Mouse (Mus musculus) spleen, embryonic (tissue): ENCODE results near the gene Rhoh.

Source experiments
- CTCF ChIA-PET: fragments of 350-600 bp; sonication (Branson Sonifier 250); formaldehyde crosslinking; loops from one replicate; lab custom pipeline; 2022; lab: Charles Lee

Gene Rhoh

DNA sequence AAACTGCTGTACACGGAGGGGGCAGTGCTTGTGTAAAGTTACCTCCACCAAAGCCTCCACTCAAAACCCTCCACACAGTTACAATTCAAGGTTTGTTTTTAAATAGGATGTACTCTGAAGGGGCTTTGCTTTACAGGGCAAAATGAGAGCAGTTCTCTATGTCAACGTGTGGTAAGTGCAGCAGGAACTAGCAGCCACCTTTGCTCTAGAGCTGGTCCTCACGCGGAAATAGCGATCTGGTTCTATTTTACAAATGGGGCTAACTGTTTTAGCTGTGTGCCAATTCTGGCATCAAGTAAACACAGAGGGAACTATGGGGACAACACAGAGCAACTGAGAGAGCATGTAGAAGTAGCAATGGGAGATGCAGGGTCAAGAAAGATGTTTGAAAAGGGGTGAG is 27.1 kb downstream of the Rhoh start:
- CTCF ChIA-PET = no interaction called here

DNA sequence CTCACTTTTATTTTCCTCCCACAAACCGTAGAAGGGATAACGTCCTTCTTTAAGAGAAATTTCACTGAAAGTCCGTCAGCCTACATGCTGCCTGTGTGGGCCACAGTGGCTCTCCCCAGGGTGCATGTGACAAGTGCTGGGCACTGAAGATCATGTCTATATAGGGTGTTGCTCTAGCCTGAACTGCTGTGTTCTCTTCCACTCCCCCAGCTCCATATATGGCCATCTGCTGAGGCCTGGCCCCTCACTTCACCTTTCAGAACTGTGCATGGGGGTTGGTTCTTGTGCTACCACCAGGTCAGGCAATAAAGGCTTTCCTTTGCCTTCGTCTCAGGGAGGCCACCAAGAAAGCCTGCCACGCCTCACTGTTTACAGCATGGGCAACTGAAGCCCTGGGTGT is 28.0 kb downstream of the Rhoh start:
- CTCF ChIA-PET = interaction anchor here (0.6 kb wide), 1 partner anchor 19 kb away, joined by 3 read pairs; no protein-coding TSS in a partner anchor

DNA sequence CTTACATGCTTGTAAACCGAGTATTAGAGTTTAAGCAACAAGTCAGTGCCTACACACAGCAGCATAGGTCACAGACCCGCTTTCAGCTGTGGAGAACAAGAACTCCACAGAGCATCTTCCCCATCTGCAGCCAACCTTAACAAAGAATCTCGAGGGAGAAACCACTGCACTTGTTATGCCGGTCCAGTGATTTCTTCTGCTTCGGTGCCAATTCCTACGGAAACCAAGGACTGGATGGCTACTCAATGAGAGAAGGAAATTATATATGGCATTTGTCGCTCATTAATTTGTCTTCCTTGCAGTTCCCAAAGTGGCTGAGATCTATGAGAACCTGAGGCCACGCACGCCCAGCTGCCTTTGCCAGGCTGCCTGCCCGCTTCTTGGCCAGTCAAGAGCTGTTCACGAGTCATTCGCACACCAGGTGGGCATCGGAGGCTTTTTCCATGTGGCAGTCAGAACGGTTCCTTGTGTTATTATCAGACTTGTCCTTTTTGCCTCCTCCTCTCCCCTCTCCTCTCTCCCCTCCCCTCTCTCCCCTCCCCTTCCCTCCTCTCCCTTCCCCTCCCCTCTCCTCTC is 30.3 kb downstream of the Rhoh start:
- CTCF ChIA-PET = interaction anchor here (0.6 kb wide), 1 partner anchor 61 kb away, joined by 4 read pairs; no protein-coding TSS in a partner anchor

DNA sequence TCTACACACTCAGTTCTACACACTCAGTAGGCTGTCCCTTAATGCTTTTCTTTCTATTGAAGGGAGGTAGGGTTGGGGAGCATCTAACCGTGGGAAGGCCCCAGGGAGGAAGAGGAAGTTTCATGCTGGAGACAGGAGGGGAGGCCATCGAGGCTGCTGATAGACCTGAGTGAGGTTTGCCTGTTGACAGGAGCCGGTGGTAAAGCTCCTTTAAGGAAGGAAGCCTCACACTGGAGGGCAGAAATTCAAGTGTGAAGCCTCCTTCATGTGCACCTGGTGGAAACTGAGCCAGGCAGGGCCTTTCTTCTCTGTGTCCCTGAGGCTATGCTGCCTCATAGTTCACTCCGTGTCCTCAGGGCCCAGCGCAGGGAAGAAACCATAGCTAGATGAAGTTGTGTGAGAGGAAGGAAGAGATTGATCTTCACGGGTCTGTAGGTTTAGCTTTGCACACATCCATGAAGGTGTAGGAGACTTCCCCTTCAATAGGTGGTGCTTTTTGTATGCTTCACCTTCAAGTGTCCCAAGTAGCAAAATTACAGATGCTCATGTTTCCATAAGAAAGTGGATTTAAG is 34.2 kb downstream of the Rhoh start:
- CTCF ChIA-PET = interaction anchor here (0.7 to 0.8 kb wide), 2 partner anchors 16 to 888 kb away, joined by 3 read pairs; no protein-coding TSS in a partner anchor

DNA sequence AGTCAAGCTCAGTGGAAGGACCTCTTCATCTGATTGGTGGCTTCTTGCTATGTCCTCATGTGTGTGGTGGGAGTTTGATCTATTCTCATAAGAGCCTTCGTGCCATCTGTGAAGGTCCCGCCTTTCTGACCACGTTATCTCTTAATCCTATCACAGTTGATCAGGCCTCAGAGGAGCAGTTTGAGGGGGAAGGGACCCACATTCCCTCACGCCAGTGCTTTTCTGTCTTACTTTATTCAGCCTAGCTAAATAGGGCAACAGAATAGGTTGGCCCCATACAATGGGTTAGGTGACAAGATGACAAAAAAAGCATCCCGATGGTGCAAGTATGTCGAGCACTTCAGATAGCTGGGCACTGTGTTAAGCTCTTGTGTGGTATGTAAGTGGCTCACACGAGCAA is 34.8 kb downstream of the Rhoh start:
- CTCF ChIA-PET = interaction anchor here (0.8 kb wide), 1 partner anchor 889 kb away, joined by 3 read pairs; no protein-coding TSS in a partner anchor

DNA sequence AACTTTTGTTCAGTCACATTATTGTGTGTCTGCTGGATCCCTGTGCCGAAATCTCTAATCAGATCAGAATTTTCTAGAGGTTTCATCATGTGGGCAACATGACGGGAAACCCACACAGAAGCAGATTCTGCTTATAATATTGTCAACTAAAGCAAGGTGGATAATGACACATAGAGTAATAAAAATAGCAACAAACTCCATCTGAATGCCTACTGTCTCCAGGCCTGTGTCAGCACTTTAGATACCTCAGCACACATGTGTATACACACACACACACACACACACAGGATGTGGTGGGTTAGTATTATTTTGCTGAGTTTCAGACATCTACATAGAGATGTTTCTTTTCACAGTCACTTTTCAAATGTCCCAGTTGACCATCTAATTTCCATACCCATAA is 36.7 kb downstream of the Rhoh start:
- CTCF ChIA-PET = no interaction called here

DNA sequence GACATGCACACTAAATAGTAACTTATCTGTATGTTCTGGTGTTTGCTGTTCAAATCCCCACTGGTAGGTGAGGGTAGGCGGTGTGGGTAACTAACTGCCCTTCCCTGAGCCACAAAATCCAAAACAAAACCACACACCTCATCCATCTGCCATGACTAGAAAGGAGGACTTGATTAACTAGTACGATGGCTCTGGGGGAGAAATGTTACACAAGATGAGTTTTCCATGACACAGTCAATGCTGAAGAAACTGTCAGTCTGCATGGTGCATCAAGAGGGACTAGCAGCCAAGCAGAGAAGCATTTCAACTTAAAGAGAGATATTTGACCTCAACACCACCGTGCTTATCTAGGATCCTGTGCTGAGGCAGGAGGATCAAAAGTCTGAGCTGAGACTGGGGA is 37.7 kb downstream of the Rhoh start:
- CTCF ChIA-PET = interaction anchor here (0.6 kb wide), 1 partner anchor 9 kb away, joined by 4 read pairs; no protein-coding TSS in a partner anchor

DNA sequence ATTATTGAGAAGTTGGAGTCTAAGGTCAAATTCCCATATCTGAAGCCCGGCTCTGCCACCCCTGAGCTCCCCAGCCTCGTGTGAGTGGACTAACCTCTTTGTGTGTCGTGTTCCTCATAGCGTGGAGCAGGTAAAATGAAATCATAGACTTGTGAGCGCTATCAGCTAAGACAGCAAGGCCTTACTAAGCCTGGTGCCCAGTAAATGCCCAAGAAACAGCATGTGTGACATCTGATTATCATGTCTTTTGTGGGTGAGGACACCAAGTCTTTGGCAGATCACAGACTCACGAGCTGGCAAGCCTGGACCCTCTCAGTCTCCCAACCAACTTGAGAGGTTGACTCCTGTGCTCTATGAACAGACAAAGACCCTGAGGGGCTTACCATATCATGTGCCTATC is 39.1 kb downstream of the Rhoh start:
- CTCF ChIA-PET = no interaction called here

DNA sequence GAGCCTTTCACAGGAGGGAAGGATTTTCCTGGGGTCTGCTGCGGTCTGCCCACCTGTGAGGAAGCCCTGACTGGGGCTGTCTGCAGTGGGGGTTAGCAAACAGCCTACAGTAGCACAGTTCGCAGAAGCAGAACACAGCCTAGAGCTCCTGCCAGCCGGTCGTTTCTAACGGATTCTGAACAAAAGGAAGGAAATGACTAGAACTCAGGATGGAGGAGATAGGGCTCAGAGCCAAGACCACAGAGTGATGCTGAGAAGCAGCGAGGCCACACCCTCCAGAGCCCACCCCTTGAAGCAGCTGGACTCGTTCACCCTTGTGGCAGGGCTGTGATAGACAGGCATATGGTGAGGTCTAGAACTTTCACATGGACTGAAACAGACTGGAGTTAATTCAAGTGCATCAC is 39.9 kb downstream of the Rhoh start:
- CTCF ChIA-PET = no interaction called here

DNA sequence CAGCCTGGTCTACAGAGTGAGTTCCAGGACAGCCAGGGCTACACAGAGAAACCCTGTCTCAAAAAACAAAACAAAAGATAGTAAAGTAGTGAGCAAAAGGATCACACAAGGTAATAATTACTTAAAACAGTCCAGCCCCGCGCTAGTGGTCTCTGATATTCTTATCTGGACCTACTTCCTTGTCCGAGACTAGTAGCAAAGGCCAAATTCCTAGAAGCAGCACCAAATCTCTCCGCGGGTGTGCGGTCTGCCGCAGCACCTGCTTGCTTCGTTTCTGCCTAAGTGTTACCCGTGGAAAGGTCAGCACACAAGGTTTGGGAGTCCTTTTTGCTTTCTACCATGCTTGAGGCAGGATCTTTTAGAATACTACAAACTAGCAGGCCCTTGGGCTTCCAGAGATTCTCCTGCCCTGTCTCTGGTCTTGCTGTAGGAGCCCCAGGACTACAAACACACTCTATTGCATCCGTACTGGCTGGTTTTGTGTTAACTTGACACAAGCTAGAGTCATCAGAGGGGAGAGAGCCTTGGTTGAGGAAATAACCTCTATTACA is 40.9 kb downstream of the Rhoh start:
- CTCF ChIA-PET = no interaction called here

DNA sequence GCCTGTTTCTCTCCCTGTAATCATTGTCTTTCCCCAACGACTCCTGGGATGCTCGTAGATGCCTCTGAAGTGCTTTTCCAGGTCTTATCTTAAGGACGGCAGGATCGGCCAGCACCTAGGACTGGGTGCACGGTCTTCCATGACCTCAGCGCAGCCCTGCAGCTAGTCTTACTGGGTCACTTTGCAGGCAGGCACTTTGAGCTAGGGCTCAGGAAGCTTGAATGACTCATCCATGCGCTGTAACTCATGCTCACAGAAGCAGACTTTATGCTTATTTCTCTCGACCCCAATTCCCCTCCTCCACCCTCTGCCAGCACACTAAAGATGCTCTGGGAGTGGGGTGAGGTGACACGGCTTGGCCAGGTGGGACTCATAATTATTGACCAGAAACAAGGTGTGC is 41.8 kb downstream of the Rhoh start:
- CTCF ChIA-PET = interaction anchor here (0.6 kb wide), 1 partner anchor 10 kb away, joined by 3 read pairs; no protein-coding TSS in a partner anchor

DNA sequence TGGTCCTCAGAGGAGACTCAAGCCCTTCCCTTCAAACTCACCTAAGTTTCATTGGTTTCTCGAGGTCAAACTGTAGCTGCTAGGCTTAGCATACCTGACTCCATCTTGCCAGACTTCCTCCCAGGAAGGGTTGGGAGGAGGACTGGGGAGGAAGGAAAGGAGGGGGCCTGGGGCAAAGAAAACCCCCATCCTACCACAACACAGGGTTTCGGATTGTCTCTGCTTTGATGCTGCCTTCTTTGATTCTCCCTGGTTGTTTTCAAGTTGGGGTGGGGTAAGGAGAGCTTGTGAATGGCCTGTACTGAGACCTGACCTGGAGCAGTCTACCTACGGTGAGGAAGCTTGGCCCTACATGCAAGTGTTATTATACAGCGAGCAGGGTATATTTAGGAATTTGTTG is 43.5 kb downstream of the Rhoh start:
- CTCF ChIA-PET = no interaction called here

DNA sequence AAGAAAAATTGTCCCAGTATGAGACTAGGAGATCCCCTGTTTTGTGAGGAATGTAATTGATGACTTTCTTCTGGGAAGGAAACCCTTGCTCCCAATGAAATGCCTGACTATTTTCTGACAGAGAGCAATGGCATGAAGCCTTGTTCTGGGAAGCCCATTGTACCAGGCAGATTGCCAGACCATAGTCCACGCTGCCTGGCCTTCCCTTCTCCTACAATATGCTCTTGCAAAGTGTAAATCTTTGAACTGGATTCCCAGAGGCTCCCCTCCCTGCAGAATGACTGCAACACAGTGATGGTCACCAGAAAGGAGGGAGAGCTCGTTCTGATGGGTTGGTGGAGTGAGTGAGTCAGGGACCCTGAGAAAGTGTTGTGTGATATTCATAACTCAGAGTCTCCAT is 47.7 kb downstream of the Rhoh start:
- CTCF ChIA-PET = interaction anchor here (1.3 to 2.0 kb wide), 2 partner anchors 10 to 15 kb away, joined by 4 to 5 read pairs; no protein-coding TSS in a partner anchor

DNA sequence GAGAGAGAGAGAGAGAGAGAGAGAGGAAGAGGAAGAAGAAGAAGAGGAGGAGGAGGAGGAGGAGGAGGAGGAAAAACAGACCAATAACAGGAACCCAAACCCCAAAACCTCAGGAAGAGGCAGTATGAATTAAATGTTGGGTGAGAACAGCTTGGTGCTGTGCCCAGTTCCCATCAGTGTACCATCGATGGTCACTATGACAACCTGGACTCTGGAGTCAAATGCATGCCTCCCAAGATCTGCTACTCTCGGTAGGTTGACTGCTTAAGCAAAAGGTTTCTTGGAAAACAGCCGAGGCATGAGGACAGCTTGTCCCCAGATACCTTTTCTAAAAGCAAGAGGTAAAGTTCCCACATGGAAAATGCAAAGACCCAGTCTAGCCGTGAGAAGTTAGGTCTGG is 48.3 kb downstream of the Rhoh start:
- CTCF ChIA-PET = interaction anchor here (2.0 kb wide), 1 partner anchor 15 kb away, joined by 5 read pairs; no protein-coding TSS in a partner anchor

DNA sequence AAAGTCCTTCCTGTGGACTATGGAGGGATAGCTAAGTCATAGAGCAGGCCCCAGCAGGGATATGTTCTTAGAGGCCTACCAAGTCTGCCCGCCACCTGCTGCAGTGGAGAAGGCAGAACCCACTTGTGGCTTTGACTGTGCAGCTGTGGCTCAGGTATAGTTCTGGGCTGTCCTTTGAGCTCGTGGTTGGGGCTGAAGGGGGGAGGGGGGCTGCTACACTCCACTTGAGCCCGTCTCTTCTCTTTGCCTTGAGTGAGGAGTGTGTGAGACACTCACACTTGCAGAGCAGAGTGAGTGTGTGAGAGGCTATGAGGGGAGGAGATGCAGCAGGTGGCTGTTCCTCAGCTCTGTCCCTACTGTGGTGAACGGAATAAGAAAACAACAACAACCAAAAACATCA is 49.4 kb downstream of the Rhoh start:
- CTCF ChIA-PET = interaction anchor here (0.6 to 2.0 kb wide), 3 partner anchors 13 to 23 kb away, joined by 3 to 5 read pairs (median 4); no protein-coding TSS in a partner anchor

DNA sequence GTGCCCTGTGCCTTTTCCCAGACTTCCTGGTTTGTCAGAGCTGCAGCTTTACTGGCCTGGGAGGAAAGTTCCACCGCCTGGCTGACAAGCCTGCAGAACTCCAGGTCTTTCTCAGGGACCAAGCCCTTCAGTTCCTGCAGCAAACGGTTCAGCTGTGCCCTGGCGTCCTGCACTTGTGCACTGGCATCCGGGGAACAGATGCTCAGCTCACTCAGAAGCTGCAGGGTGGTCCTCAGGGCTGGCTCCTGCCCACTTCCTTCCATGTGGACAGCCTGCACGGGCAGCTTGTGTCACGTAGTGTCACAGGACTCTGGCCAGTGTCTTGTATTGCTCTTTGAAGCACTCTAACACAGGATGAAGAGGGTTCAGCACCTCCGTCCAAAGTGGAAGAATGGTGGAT is 50.7 kb downstream of the Rhoh start:
- CTCF ChIA-PET = interaction anchor here (0.6 kb wide), 1 partner anchor 245 kb away, joined by 4 read pairs; no protein-coding TSS in a partner anchor

DNA sequence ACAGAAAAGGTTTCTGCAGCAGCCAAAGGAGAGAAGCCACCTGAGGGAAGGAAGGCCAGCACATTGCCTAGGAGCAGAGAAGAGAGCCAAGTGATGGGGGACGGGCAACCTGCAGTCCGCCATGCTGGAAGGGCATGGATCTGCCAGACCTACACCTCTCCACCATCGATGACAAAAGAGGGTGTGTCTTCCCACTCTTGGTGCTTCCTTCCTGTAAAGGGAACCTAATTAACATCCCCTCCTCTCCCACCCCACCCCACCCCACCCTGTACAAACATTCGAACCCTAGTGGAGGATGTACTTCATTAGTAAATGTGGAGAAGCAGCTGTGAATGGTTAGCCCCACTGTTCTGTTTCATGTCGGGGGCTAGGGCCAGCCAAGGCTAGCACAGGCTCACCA is 51.2 kb downstream of the Rhoh start:
- CTCF ChIA-PET = no interaction called here

DNA sequence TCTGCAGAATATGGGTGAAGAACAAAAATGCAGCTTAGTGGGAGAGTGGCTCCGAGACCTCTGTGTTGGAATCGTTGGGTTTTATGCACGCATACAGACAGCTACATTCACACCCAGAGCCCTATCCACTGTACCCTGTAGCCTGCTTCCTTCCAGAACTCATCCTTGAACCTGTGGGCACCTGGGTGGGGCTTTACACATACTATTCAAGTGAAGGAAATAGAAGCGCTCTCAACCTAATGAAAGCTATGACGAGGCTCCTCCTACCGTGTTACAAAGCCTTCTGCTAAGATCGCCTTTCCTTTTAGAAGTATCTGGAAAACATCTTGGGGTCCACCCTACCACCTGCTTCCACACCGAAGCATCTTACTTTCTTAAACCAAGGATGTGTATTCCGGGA is 52.1 kb downstream of the Rhoh start:
- CTCF ChIA-PET = no interaction called here

DNA sequence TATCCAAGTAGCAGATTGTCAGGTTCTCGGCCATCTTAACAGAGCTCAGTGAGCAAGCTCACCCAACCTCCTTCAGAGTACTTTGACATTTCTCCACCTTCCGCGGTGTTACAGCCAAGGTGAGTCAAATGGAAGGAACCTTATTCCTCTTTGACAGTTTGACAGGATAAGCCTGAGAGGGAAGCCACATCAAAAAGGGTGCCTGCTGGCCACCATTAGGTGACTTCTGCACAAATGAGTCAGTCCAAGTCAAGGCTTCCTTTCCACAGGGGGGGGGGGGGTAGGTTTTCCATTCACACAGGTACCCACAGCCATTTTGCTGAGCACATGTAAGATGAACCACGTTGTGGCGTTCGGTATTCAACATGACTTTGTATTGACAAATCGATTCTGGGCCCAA is 53.3 kb downstream of the Rhoh start:
- CTCF ChIA-PET = no interaction called here

DNA sequence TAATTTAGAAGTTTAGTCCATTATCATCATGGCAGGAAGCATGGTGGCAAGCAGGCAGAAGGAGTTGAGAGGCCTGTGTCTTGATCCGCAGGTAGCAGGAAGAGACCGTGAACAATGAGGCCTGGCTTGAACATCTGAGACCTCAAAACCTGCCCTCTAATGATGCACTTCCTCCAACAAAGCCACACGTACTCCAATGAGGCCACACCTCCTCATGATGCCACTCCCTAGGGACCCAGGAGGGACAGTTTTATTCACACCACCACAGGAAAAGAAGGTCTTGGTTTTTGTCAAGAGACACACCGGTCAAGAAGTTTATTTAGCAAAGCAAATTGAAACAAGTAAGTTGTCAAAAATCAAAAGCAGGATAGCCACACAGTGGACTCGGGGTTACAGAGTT is 55.9 kb downstream of the Rhoh start:
- CTCF ChIA-PET = no interaction called here

DNA sequence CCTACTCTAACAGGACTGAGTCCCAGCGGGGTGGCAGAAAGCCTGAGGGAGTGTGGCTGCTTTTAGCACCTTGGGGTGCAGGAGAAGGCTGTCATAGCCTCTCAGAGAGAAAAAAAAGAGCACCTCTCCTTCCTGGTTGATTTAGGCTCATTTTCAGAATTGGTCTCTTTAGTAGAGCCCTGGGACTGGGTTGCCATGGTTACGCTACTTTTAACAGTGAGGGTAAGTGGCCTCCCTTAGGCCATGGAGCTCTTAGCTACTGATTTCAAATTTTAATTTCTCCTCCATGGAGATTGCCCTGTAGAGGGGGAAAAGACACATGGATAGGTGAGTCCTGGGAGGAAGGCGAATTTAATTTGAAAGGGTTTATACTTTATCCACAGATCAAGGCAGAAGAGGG is 57.6 kb downstream of the Rhoh start:
- CTCF ChIA-PET = interaction anchor here (0.6 to 0.9 kb wide), 3 partner anchors 55 to 1495 kb away, joined by 4 to 5 read pairs (median 5); no protein-coding TSS in a partner anchor

DNA sequence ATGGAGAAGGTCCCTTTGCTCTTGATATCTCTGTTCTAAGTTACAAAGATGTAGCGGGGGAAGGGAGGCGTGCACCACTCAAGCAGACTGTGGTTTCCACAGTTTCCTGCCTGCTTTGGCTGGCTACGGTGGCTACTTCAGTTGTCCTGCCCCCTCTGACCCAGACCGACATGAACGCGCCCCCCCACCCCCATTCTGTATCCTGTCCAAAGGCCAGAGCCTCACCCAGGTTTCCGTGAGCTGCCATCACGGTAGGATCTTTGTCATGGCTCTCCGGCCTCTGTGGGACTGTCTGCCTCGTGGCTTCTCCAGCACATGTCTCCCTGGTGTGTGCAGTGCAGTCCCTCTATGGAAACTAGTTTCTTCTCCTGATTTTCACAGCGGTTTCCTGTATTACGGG is 58.3 kb downstream of the Rhoh start:
- CTCF ChIA-PET = interaction anchor here (0.9 kb wide), 1 partner anchor 56 kb away, joined by 4 read pairs; no protein-coding TSS in a partner anchor
